Mouse (Mus musculus): ENCODE results near the gene Tbc1d10b. TPM values are rescaled to one million over a fixed set of nuclear protein-coding genes. Genes with fewer than 3 reads are reported as not detected.
A peak's percentile ranks its signal among the peaks of the same experiment; 100 is the strongest.

Gene Tbc1d10b
- total and polyA plus RNA-seq, 3 experiments, result 37.4 to 70.3 TPM; not detected in 1

- Histone ChIP-seq H3K79me2 (ENCODE audit: control insufficient read depth, insufficient read depth, low read length, poor library complexity) (no peaks in the 10 kb centered on the region), H3K4me1 (ENCODE audit: control insufficient read depth in 1 of 2, insufficient read depth in 2 of 2, low read length in 2 of 2) (peaks cover 18 to 24% of the 10 kb centered on the region in 2 experiments), H3K36me3 (ENCODE audit: control insufficient read depth in 1 of 2, insufficient read depth in 2 of 2, low read length in 2 of 2) (peaks cover 0 to 27% of the 10 kb centered on the region in 2 experiments; a peak in 2 of 4 replicates), H3K27me3 (ENCODE audit: control insufficient read depth in 1 of 2, insufficient read depth in 2 of 2, low read length in 2 of 2) (no peaks in the 10 kb centered on the region), H3K9me3 (replicated peaks; ENCODE audit: insufficient read depth, low read length) (no peaks in the 10 kb centered on the region), H3K27ac (ENCODE audit: control insufficient read depth, low read depth, low read length) (0 out of 2 replicates have a peak overlapping the region, but pooled peaks have one; percentile 16), H3K9ac (ENCODE audit: control insufficient read depth, low read depth, low read length, poor library complexity, severe bottlenecking) (no peak overlapping the region), H3K4me3 (ENCODE audit: control insufficient read depth in 1 of 2, insufficient read depth in 1 of 2, low read depth in 2 of 2, low read length in 2 of 2) (no peak overlapping the region)
- TF ChIP-seq RCOR1 (IDR thresholded peaks at IDR 0.05; ENCODE audit: low read depth, low read length) (no peak), USF1 (IDR thresholded peaks at IDR 0.05; ENCODE audit: low read depth, low read length) (0 out of 2 replicates have a peak, but pooled peaks have one; percentile 13), GABPA (IDR thresholded peaks at IDR 0.05; ENCODE audit: low read depth, low read length) (no peak), ZC3H11A (IDR thresholded peaks at IDR 0.05; ENCODE audit: low read depth, low read length) (no peak), RAD21 (IDR thresholded peaks at IDR 0.05; ENCODE audit: low read depth, low read length) (no peak), TAL1 (IDR thresholded peaks at IDR 0.05; ENCODE audit: low read length) (0 out of 2 replicates have a peak, but pooled peaks have one; percentile 10), MAX (IDR thresholded peaks at IDR 0.05; ENCODE audit: low read length) (no peak), SIN3A (IDR thresholded peaks at IDR 0.05; ENCODE audit: low read length) (no peak), MAZ (IDR thresholded peaks at IDR 0.05; ENCODE audit: low read depth, low read length) (no peak)
- no peak for DNase-seq (ENCODE audit: low read depth, low spot score)
Measured at GRCm38 (mm10) chr7:127165607-127166493, 42.4 kb downstream of the Tbc1d10b start.

- Histone ChIP-seq H3K4me1 (ENCODE audit: control insufficient read depth in 1 of 2, insufficient read depth in 2 of 2, low read length in 2 of 2) (peaks cover 18 to 24% of the 10 kb centered on the region in 2 experiments), H3K9ac (ENCODE audit: control insufficient read depth, low read depth, low read length, poor library complexity, severe bottlenecking) (no peak overlapping the region), H3K27me3 (ENCODE audit: control insufficient read depth in 1 of 2, insufficient read depth in 2 of 2, low read length in 2 of 2) (no peaks in the 10 kb centered on the region), H3K36me3 (ENCODE audit: control insufficient read depth in 1 of 2, insufficient read depth in 2 of 2, low read length in 2 of 2) (peaks cover 0 to 27% of the 10 kb centered on the region in 2 experiments; a peak in 2 of 4 replicates), H3K27ac (ENCODE audit: control insufficient read depth, low read depth, low read length) (no peak overlapping the region), H3K79me2 (ENCODE audit: control insufficient read depth, insufficient read depth, low read length, poor library complexity) (no peaks in the 10 kb centered on the region), H3K9me3 (replicated peaks; ENCODE audit: insufficient read depth, low read length) (no peaks in the 10 kb centered on the region), H3K4me3 (ENCODE audit: control insufficient read depth in 1 of 2, insufficient read depth in 1 of 2, low read depth in 2 of 2, low read length in 2 of 2) (no peak overlapping the region)
- TF ChIP-seq ZNF384 (IDR thresholded peaks at IDR 0.05; ENCODE audit: low read depth, low read length) (peak; percentile 92), SIN3A (IDR thresholded peaks at IDR 0.05; ENCODE audit: low read length) (no peak), MYC (IDR thresholded peaks at IDR 0.05; ENCODE audit: low read depth, low read length) (0 out of 2 replicates have a peak, but pooled peaks have one; percentile 46), SMC3 (IDR thresholded peaks at IDR 0.05; ENCODE audit: low read depth, low read length) (no peak)
- DNase-seq (ENCODE audit: low read depth, low spot score), result peak; percentile 64
Measured at GRCm38 (mm10) chr7:127164002-127164401, 44.3 kb downstream of the Tbc1d10b start.

- no peak overlapping the region for H3K9ac ChIP-seq (ENCODE audit: control insufficient read depth, low read depth, low read length, poor library complexity, severe bottlenecking)
- H3K4me3 ChIP-seq (ENCODE audit: control insufficient read depth in 1 of 2, insufficient read depth in 1 of 2, low read depth in 2 of 2, low read length in 2 of 2), result no peak overlapping the region
- TF ChIP-seq MEF2A (IDR thresholded peaks at IDR 0.05; ENCODE audit: extremely low read depth, insufficient replicate concordance, low read depth, low read length, poor library complexity, severe bottlenecking) (no peak), POLR2AphosphoS2 (IDR thresholded peaks at IDR 0.05; ENCODE audit: low read length) (no peak), SIN3A (IDR thresholded peaks at IDR 0.05; ENCODE audit: low read length) (no peak), MYB (IDR thresholded peaks at IDR 0.05; ENCODE audit: low read depth, low read length) (no peak), TBP (IDR thresholded peaks at IDR 0.05; ENCODE audit: low read depth, low read length) (no peak), JUND (IDR thresholded peaks at IDR 0.05; ENCODE audit: low read depth, low read length) (no peak), POLR2AphosphoS5 (IDR thresholded peaks at IDR 0.05; ENCODE audit: borderline replicate concordance, low read depth, low read length) (no peak), MXI1 (IDR thresholded peaks at IDR 0.05; ENCODE audit: low read depth, low read length) (no peak), CHD2 (IDR thresholded peaks at IDR 0.05; ENCODE audit: low read length) (no peak), NRF1 (IDR thresholded peaks at IDR 0.05; ENCODE audit: insufficient read depth, low read depth, low read length, poor library complexity, severe bottlenecking) (no peak), RCOR1 (IDR thresholded peaks at IDR 0.05; ENCODE audit: low read depth, low read length) (no peak), E2F4 (IDR thresholded peaks at IDR 0.05; ENCODE audit: borderline replicate concordance, low read depth, low read length) (no peak), NELFE (IDR thresholded peaks at IDR 0.05; ENCODE audit: low read depth, low read length) (no peak), MAZ (IDR thresholded peaks at IDR 0.05; ENCODE audit: low read depth, low read length) (no peak)
Measured at GRCm38 (mm10) chr7:127162546-127162945, 45.7 kb downstream of the Tbc1d10b start.

More at GRCm38 (mm10) chr7:127162546-127162945, 45.7 kb downstream of the Tbc1d10b start:
- Histone ChIP-seq H3K9me3 (replicated peaks; ENCODE audit: insufficient read depth, low read length) (no peaks in the 10 kb centered on the region), H3K36me3 (ENCODE audit: control insufficient read depth in 1 of 2, insufficient read depth in 2 of 2, low read length in 2 of 2) (peaks cover 0 to 28% of the 10 kb centered on the region in 2 experiments; a peak in 2 of 4 replicates), H3K27ac (ENCODE audit: control insufficient read depth, low read depth, low read length) (no peak overlapping the region), H3K79me2 (ENCODE audit: control insufficient read depth, insufficient read depth, low read length, poor library complexity) (no peaks in the 10 kb centered on the region), H3K4me1 (ENCODE audit: control insufficient read depth in 1 of 2, insufficient read depth in 2 of 2, low read length in 2 of 2) (peaks cover 18 to 28% of the 10 kb centered on the region in 2 experiments), H3K27me3 (ENCODE audit: control insufficient read depth in 1 of 2, insufficient read depth in 2 of 2, low read length in 2 of 2) (no peaks in the 10 kb centered on the region)
- DNase-seq (ENCODE audit: low read depth, low spot score), result no peak

Data from MEL (cell line).